Mouse (Mus musculus) frontal cortex, adult (tissue): ENCODE data around the gene Tmbim4.
"Not testable (repeated sequence)": the region's sequence is repeated elsewhere in the genome, so short reads cannot be mapped to it uniquely, and the experiment has no call there.

Source experiments
- ATAC-seq: cut with Nextera tagmentation; 2 replicates; pipeline ENCODE4 v1.9.2; 2017; ENCODE audit warnings: mild to moderate bottlenecking, moderate library complexity, mixed read lengths; ENCODE audit not compliant: low TSS enrichment

Gene Tmbim4

GRCm38 (mm10) chr10:120197061-120197835 is 4.1 kb upstream of the Tmbim4 start:
- ATAC-seq: peak; percentile 89

- peak; percentile 87 for ATAC-seq
These were observed 592 bp downstream of the Tmbim4 start, which contains the start of gene Irak3 for GRCm38 (mm10) chr10:120201961-120202402. TSS of gene Irak3 (minus strand) at chr10:120202130.

GRCm38 (mm10) chr10:120202467-120203250 is 1.3 kb downstream of the Tmbim4 start:
- no peak for ATAC-seq

DNA sequence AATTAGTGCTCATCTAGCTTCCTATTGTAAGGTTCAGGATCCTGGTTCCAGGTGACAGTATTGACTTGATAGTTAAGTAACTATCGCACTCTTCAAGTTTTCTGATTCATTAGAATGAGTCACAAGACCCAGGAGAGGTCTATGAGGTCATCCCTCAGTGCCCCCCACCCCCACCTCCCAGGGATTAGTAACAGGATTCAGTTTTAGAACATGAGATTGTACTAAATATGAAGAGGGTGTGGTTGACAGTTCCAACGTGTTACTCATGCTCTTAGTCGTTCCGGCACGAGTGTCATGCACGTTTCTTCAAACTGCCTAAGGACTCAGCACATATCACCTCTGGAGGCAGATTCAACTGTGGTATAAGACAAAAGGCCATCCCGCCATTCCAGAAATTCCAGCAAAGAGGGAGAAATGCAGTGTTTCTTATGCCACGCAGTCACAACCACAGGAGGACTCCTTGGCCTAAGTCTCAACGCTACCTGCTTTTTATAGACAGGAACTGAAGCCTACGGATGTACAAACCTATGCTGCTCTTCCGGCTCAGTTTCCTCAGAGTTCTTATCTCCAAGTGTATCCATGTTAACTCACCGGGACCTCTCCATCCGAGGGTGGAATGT is 3.3 kb downstream of the Tmbim4 start:
- no peak for ATAC-seq

GRCm38 (mm10) chr10:120208015-120208414 is 6.6 kb downstream of the Tmbim4 start:
- no peak for ATAC-seq

DNA sequence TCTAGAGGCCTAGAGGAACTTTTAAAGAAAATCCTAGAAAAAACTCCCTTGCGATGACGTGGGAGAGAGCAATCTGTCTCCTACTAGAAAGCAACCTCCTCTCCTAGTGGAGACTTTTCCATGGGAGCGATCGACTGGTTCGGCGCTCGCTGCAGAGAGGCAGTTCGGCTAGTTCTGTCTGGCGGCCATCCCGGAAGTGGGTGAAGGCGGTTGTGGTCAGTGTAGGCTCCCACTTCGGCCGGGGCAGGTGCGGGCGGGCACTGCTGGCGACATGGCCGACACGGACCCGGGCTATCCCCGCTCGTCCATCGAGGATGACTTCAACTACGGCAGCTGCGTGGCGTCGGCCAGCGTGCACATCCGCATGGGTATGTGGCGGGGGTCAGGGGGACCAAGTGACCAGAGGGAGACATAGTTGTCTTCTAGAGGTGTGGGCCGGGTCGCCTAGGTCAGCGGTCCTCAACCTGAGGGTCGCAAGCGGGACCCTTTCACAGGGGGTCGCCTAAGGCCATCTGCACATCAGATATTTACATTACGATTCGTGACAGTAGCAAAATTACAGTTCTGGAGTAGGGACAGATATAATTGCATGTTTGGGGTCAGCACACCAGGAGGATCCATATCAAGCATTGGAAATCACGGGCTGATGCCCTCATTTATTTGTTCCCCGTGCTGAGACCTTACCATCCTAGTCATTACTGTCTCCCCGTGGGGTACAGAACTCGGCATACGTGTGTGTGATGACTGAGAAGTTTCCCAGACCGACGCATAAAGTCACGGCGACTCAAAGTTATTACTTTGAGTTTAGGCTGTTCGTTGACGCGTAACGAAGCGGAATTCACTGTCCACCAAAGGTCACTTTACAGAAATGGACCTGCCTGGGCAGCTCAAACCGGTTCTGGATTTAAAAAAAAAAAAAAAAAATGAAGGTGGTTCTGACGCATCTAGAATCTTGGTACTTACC is 7.5 kb downstream of the Tmbim4 start:
- peak; percentile 100 for ATAC-seq

- no peak for ATAC-seq
These were observed 8.1 kb downstream of the Tmbim4 start for GRCm38 (mm10) chr10:120209539-120209925.

- ATAC-seq: no peak
These were observed 8.7 kb downstream of the Tmbim4 start for GRCm38 (mm10) chr10:120210096-120210495.

- not testable (repeated sequence) for ATAC-seq
These were observed 15.7 kb downstream of the Tmbim4 start for GRCm38 (mm10) chr10:120217099-120217498.

GRCm38 (mm10) chr10:120218996-120219395 is 17.6 kb downstream of the Tmbim4 start:
- ATAC-seq: no peak

DNA sequence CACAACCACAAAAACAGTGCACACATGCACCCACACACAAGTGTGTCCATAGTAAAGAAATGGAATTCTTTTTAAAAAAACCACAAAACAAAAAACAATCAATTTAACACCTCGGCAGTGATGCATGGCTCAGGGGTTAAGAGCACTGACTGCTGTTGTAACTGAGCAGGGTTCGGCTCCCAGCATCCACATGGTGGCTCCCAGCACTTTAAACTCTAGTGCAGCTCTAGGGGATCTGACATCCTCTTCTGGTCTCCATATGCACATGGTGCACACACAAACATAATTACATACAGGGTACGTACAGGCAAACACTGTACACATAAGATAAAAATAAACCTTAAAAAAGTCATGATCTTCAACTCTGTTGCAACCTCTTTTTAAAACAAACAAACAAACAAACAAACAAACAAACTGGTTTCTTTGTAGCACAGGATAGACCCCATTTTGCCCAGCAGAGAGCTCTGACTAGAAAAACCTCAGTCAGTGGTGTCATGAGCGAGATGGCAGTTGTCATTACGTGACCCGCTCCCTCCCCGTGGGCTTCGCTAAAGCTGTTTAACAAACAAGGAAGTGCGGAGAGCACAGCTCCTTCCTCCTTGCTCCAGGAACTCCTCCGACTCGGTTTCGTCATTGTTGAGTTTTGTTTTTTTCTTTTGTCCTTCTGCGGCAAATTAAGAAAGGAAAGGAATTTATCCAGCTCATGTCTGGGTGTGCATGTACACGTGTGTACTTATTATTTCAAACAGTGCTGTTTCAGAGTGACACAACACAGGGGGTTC is 18.4 kb downstream of the Tmbim4 start:
- no peak for ATAC-seq

DNA sequence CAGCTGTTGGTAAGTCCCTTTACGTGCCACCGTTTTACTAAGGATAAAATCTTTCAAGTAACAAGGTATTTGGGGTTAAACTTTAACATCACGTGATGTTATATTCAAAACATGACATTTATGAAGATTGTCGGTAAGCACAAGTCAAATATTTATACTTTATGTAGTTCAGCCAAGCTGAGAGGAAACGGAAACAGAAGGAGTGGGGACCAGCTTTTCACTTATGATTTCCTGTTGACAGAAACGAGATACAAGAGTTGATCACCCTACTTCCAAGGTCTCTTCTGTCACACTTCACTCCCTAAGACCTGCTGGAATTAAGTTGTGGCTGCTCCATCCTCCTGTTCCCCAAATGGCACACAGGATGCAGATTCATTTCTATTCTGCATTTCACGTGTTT is 19.4 kb downstream of the Tmbim4 start:
- ATAC-seq: no peak

DNA sequence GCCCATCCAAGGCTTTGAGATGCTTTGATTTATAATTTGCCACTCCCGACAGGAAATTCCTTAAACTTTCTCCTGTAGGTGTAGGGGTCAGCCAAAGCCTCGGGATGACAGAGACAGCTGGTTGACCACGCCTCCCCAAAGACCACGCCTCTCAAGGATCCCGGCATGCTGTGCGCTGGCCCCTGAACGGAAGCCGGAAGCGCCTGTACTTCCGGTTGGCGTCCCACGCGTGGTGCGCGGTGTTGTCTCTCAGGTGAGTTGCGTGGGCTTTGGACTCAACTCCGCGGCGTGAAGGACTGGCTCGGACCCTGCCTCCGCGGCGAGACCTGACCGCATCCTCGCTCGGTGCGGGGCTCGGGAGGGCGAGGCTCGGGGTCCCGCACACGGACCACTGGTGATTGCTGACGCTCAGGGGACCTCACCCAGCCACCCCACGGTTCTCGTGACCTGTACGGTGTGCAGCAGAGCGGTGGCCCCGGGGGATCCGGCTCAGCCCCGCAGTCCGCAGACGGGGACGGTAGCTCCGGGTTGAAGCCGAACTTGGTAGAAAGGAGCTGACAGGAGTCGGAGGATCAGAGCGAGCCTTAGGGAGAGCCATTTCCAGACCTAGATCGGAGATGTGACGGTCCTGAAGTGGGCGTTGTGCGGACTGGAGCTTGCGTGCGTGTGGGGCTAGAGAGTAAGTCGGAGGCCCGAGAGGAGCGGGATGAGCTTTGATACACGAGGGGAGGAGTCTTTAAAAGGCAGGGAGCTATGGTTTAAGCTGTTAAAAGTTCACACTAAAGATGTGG is 25.7 kb downstream of the Tmbim4 start, which contains the start of gene Llph:
Llph (plus strand) TSS at position 200 of the 791 bp plus-strand sequence.
- peak; percentile 97 for ATAC-seq

DNA sequence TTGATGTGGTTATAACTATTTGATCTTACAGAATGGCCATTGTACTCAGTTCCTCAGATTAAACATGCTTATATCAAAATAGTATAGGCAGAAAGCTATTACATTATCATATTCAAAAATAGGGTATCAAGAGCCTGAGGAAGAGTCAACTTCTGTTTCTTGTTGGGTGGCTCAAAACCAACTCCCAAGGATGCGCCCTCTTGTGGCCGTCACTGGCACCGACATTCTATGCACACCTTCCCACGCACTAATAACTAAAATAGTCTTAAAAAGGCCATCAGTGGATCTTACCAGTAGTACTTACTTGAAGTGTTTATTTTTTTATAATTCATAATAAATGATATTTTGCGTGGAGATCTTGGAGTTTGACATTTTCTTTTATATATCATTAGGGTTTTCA is 30.3 kb downstream of the Tmbim4 start:
- no peak for ATAC-seq

GRCm38 (mm10) chr10:120233655-120234367 is 32.4 kb downstream of the Tmbim4 start:
- ATAC-seq: peak; percentile 75

DNA sequence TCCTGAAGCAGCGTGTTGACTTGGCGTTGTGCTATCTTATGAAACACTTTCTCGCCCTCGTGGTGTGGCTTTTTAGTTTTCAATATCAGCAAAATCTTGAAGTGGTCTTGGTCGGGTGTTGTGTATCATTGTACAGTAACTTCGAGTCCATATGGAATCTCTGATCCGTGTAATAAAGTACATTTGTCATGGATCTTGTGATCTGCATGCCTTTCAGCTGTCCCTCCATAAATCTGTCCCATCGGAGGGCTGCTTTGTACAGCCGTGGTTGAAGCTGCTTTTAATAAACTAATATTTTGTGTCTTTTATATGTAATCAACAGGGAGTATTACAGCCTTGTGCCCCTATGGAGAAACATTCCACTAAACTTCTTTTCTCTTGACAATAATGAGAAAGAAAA is 35.5 kb downstream of the Tmbim4 start:
- ATAC-seq: no peak

DNA sequence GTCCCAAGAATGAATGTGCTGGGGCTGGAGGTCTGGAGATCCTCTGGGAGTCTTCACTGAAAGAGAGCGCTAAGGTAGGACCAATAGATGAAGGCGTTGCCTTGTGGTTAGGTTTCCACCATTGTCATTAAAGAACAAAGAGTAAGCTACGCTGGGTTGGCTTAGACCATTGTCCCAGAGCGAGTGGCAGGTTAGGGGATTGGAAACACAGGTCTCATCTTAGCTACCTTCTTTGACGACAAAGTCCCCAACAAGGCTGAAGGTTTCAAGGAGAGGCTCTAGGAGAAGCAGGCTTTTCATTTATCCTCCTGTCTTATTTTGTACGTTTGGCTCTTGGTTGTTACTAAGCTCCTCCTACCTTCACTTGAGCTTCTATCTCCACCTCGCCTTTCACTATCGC is 36.9 kb downstream of the Tmbim4 start:
- ATAC-seq: no peak

GRCm38 (mm10) chr10:120239476-120239875 is 38.1 kb downstream of the Tmbim4 start:
- ATAC-seq: no peak

DNA sequence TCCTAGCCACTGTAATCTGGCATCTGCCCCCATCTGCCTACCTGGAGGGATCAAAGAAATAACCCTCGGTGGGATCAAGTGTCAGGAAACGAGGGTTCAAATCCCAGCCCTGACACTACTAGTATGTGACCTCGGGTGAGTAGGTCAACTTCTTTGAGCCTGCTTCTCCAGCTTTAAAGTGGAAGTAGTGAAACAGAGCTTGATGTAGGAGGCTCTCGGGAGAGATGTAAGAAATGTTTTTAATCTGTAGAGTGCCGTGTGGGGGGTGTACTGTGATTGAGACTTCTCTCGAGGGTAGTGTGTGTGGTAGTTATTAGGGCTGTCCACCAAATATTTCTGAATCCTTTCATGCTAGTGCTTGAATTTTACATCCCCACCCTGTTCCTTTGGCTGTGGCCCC is 41.0 kb downstream of the Tmbim4 start:
- no peak for ATAC-seq
